Mouse (Mus musculus): ENCODE results near the gene Rgs3.

Rgs3 gene

GRCm38 (mm10) chr4:62688142-62688541 lies 128.5 kb downstream of the Rgs3 start:
- no peak for DNase-seq (ENCODE audit: inconsistent ontology term)

DNA sequence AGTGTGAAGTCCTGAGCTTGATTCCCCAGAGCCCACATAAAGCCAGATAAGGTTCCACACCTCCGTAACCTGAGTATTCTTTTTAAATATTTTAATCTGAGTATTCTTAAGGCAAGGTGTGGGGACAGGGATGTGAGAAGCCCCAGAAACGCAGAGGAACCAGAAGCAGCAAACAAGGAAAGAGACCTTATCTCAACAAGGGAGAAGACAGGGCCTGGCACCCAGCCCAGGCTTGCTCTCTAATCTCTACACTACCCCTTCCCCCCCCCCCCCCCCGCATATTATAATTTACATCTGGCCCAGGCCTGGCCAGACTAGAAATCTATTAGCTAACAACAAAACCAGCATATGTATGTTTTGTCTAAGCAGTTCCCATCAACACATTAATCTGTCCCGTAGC lies 131.3 kb downstream of the Rgs3 start:
- DNase-seq (ENCODE audit: inconsistent ontology term), result no peak

DNA sequence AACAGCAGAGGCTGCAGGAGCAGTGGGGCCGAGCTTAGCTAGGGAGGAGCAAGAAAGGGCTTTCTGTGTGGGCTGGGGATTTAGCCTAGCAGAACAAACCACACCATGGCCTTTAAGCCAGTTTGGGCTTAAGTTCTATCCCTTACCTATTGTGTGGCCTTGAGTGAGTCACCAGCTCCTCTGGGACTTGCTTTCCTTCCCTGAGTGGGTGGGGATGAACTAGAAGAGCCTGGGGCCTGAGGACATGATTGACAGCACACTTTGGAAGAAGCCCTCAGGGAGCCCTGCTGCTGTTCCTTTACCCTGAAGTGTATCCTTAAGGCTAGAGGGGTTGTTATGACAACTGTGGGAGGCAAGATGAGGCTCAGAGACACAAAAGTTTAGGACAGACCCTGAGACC lies 132.0 kb downstream of the Rgs3 start:
- peak; percentile 54 for DNase-seq (ENCODE audit: inconsistent ontology term)

DNA sequence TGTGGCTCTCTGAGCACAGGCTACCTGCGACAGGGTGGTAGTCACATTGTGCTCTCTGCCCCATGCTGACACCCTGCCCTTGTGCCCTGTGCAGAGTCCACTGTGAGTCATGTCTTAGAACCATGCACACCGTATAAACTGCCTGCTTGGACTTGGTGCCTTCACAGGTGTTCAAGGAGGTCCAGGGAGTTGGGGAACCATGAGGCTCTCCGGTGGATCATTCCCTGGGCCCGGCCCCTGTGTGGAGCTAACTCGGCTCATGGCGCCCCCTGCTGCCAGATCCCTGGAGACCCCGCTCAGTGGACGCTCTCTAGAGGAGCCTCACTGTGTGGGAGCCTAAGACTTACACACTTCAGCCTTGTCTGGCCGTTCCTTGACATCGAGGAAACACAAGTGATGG lies 134.2 kb downstream of the Rgs3 start:
- no peak for DNase-seq (ENCODE audit: inconsistent ontology term)

DNA sequence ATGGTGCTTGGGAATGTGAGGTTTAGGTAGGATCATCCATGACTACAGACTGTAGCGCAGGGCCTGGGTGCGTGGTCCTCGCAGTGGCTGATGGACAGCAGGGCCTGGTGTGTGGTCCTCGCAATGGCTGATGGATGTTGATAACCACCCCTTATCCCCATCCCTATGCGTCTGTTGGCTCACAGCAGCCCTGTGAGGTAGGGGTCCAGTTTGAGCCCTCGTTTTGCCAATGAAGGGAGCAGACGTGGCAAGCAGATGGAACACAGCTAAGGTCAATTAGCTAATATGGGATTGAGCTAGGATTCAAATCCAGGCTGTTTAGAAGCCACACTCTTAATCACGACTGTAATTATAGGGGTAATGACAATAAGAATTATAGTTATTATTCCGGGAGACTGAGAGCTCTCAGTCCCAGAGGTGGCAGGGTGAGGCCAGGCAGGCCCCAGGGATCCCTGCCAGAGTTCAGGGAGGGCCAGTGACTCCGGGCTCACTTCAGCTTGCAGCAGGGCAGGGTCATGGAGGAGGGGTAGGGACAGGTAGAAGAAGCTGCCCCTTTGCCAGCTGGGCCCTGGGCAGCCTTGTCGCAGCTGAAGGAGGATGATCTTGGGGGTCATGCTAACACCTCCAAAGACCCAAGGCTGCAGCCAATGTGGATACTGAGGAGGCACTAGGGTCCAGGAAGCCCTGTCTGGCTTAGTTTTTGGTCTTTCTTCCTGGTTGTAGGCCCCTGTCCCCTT lies 135.2 kb downstream of the Rgs3 start:
- DNase-seq (ENCODE audit: inconsistent ontology term), result no peak

- no peak for DNase-seq (ENCODE audit: inconsistent ontology term)
Measured at GRCm38 (mm10) chr4:62695523-62695922, 135.9 kb downstream of the Rgs3 start.

- no peak for DNase-seq (ENCODE audit: inconsistent ontology term)
Measured at GRCm38 (mm10) chr4:62695946-62696345, 136.3 kb downstream of the Rgs3 start.

DNA sequence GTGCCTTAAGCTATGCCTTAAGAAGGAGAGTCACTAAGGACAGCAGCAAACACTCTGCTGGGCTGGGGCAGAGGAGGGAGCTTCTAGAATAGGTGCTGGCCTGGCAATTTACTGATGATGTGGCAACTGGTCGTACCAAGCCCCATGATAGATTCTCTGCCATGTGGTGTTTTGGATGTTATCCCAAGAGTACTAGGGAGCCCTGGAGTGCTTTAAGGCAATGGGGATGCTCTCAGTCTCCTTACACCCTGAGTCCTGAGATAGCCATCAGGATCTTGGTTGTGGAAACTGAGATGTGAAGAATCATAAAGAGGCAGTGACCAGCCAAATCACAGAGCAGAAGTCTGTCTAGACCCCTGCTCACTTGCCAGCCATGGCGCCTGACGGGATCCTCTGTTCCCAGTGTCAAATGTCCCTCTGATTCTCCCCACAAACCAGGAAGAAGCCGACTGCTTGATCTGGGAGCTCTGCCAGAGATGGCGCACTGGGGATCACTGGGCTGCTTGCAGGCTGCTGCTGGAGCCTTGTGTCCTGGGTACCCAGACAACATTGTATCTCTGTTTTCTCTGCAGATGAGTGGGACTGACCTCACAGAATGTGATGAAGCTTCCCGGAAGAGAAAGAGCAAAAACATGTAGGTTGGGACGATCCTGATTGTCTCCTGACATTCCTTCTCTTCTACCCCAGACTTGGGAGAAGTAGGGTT lies 137.2 kb downstream of the Rgs3 start:
- DNase-seq (ENCODE audit: inconsistent ontology term), result peak; percentile 69

GRCm38 (mm10) chr4:62697469-62697868 lies 137.8 kb downstream of the Rgs3 start:
- DNase-seq (ENCODE audit: inconsistent ontology term), result peak; percentile 81

- DNase-seq (ENCODE audit: inconsistent ontology term), result no peak
Measured at GRCm38 (mm10) chr4:62698521-62698920, 138.9 kb downstream of the Rgs3 start.

DNA sequence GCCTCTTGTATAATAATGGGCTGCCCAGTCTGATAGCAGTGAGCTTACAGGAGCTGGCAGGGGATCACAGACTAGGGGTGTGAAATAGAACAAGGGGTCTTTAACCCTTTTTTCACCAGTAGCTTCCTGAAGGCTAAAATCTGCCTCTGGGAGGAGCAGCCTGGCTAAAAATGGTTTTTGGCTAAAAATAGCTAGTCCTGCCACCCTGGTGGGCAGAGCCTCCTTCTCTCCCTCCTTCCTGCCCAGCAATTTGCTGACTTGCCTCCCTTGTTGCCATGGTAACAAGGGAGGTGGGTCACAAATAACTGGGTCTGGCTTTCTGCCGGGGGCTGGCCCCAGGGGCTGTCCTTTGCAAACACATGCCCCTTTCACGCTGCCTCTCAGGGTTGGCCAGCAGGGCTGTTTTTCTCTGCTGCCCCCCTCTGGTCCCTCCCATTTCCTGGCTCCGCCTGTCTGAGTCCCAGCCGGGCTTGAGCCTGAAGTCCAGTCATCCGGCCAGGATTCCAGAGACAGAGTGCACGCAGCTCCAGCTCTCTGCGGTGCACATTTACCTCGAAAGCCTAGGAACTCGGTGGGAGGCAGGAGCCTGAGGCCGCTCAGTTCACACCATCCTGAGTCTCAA lies 139.7 kb downstream of the Rgs3 start:
- DNase-seq (ENCODE audit: inconsistent ontology term), result peak; percentile 99

DNA sequence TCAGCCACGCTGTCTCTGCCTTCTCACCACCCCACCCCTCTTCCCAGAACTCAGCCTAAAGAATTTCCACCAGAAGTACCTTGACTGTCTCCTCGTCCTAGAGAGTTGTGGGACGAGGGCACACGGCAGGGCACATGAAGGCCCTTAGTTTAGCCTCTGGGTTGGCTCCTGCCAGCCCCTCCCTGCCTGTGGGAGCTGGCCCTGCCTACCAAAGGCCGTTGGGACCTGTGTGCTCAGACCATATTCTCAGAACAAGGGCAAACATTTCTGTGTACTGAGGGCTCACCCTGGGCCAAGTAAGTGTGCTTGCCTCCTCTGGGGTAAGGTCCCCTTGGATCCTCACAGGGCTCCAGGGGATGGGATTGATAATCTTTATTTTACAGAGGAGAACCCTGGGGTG lies 140.8 kb downstream of the Rgs3 start:
- no peak for DNase-seq (ENCODE audit: inconsistent ontology term)

DNA sequence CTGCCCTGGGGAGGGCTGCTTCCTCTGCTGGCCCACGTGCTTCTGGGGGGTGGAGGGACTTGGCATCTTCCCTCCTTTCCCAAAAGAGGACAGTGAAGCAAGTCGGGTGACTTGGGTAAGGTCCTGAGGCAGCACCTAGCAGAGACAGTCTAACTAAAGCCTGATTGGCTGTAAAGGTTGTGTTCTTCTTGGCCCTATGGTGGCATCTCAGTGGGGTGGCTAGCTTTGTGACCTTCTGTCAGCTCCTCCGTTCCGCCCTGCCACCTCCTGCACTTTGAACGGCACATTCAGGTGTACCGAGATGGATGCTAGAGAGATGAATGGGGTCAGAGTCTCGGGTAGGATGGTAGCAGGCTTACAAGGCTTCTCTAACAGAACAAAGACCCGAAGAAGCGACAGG lies 143.5 kb downstream of the Rgs3 start:
- no peak for DNase-seq (ENCODE audit: inconsistent ontology term)

DNA sequence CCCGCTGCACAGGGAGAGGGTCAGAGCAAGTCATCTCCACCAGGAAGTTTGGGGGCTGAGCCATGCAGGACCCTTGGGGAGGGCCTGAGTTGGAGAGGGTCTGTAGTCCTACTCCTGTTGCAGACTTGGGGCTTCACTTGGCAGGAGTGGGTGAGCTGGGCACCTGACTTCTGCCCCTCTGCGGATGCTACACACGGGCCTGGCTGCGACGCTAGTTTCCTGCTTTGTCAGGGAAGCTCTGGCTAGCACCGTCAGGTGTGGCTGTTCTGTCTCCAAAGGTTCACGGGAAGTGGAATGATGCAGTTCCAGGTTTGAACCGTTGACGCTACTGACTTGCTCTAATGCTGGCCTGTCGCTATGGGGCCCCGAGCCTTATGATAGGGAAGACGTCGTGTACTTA lies 144.6 kb downstream of the Rgs3 start:
- no peak for DNase-seq (ENCODE audit: inconsistent ontology term)

- peak; percentile 68 for DNase-seq (ENCODE audit: inconsistent ontology term)
Measured at GRCm38 (mm10) chr4:62705013-62705412, 145.4 kb downstream of the Rgs3 start.

GRCm38 (mm10) chr4:62705749-62706148 lies 146.1 kb downstream of the Rgs3 start:
- no peak for DNase-seq (ENCODE audit: inconsistent ontology term)

DNA sequence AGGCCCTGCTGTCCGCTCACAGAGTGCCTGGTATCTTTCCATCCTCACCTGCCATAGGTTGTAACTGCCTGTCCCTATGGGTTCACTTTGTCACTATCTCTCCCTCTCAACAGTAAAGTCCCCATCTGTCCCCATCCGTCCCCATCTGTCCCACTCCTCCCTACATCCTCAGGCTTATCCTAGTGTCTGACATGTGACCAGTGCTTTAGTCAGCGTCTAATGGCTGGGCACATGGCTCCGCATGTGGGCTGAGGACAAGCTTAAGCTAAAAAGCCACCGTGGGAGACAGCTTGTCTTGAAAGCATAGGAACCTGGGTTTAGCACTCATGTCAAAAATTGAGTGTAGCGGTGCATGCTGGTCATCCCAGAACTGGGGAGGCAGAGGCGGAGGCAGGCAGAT lies 148.4 kb downstream of the Rgs3 start:
- no peak for DNase-seq (ENCODE audit: inconsistent ontology term)

DNA sequence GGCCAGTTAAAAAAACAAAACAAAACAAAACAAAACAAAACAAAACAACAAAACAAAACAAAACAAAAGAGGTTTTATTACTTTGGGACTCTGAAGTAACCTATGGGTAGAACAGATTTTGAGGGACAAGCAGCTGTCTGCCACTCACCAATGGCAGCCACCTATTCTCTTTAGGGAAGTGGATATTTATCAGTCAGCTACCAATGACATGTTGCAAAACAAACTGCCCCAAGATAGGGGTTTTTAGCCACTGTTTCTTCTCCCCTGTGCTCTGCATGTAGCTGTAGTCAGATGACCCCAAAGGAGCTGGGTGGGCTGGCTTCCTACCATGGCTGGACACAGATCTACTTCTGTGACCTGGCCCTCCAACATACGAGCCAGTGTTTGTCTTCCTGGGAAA lies 149.3 kb downstream of the Rgs3 start:
- DNase-seq (ENCODE audit: inconsistent ontology term), result no peak

- no peak for DNase-seq (ENCODE audit: inconsistent ontology term)
Measured at GRCm38 (mm10) chr4:62709448-62709847, 149.8 kb downstream of the Rgs3 start.

DNA sequence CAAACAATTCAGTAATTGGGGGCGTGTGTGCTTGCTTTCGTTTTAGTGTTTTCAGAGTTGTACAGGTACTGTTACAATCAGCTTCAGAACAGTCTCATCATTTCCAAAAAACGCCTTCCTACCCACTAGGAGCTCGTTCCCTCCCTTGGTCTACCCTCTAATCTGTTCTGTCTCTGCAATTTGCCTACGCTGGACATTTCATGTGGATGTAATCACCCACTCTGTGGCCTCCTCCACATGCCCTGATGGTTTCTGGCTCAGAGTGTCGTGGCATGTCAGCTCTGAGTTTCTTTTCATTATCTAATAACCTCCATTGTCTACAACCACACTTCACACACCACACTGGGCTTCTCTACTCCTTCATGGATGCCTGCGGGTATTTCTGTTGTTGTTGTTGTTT lies 151.5 kb downstream of the Rgs3 start:
- peak; percentile 13 for DNase-seq (ENCODE audit: inconsistent ontology term)

- no peak for DNase-seq (ENCODE audit: inconsistent ontology term)
Measured at GRCm38 (mm10) chr4:62711582-62711981, 151.9 kb downstream of the Rgs3 start.

- DNase-seq (ENCODE audit: inconsistent ontology term), result no peak
Measured at GRCm38 (mm10) chr4:62720861-62721260, 161.2 kb downstream of the Rgs3 start.

- no peak for DNase-seq (ENCODE audit: inconsistent ontology term)
Measured at GRCm38 (mm10) chr4:62722021-62722426, 162.4 kb downstream of the Rgs3 start.

Measured in Muller cell, postnatal 12 days (primary cell).